Mouse (Mus musculus): ENCODE measurements around the gene Cers3.

Cers3 gene

DNA sequence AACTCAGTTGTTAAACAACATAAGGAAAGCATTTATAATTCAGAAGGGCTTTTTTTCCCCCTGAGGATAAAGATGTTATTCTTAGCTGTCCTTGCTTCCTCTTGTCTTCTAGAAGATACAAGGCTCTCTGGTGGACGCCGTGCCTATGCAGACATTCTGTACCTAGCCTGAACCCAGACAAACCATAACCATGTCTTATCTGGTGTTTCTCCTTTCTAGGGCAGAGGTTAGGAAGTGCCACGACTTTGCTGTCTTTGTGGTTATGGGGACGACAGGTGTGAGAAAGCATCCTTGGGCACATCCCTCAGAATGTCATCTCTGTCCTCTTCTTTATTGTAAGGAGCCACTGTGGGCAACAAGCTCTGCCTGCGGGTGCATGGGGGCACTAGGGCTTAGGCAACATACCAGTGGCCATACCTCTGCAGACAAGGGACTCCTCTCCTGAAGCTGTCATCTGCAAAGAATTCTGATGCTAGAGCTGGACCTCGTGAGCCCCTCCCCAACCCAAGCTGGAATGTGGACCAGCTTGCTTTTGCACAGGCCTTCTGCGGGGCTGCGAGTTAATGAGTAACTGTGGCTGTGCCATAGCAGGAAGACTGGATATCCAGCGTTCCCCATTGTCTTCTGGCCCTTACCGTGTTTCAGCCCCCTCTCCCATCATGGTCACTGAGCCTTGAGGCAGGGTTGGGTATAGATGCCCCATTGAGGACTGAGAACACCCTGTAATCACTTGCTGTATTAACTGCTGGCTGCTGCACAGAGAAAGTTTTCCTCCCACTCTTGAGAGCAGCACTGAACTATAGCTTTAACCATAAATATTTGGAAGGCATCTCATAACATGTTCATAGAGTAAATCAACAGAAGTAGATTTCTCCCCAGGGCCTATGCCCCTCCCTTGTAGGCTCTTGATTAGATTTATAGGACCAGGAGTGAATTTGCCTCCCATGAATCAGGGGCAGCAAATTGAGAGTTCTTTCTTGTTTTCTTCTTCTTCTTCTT, 36.9 kb downstream of the Cers3 start:
- peak; percentile 64 to 76 for DNase-seq (ENCODE audit: low spot score in 2 of 2)

- DNase-seq (ENCODE audit: low spot score in 2 of 2) = no peak
These were observed 43.2 kb downstream of the Cers3 start for GRCm38 (mm10) chr7:66786476-66786875.

- no peak for DNase-seq (ENCODE audit: low spot score in 2 of 2)
These were observed 44.5 kb downstream of the Cers3 start for GRCm38 (mm10) chr7:66787816-66788215.

GRCm38 (mm10) chr7:66789860-66790748, 46.8 kb downstream of the Cers3 start:
- DNase-seq (ENCODE audit: low spot score in 2 of 2) = peak; percentile 35 to 37

- no peak for DNase-seq (ENCODE audit: low spot score in 2 of 2)
These were observed 47.7 kb downstream of the Cers3 start for GRCm38 (mm10) chr7:66791022-66791421.

DNA sequence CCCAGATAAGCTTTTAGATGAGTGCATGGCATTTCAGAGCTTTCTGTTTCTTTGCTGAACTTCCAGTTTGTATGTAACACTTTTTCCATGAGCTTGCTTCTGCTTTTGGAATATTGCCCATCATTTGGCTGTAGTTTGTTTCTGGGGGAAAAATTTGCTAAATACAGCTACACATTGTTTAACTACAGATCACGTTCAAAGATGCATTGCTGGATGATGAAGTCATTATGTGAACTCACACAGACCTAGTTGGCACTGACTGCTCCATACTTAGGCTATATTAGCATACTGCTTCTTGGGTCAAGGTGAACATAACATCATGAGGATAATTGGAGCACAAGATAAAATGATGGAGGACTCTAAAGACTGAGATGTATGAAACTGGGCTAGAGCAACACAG, 53.6 kb downstream of the Cers3 start:
- no peak for DNase-seq (ENCODE audit: low spot score in 2 of 2)

DNA sequence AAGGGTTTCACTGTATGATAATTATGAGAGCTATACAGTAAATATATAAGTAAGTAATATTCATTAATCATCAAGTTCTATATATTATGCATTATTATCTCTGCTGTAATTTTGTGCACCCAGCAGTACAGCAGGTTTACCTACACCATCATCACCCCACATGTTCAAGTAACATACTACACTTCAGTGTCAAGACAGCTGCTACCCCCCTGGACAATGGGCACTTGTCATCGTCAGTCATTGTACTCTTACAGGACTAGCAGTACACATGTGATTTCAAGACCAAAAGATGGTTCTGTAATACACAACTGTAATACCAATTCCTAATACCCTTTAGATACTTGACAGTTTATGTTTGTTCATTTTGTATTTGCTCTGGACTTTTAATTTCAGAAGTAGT, 54.0 kb downstream of the Cers3 start:
- DNase-seq (ENCODE audit: low spot score in 2 of 2) = no peak

DNA sequence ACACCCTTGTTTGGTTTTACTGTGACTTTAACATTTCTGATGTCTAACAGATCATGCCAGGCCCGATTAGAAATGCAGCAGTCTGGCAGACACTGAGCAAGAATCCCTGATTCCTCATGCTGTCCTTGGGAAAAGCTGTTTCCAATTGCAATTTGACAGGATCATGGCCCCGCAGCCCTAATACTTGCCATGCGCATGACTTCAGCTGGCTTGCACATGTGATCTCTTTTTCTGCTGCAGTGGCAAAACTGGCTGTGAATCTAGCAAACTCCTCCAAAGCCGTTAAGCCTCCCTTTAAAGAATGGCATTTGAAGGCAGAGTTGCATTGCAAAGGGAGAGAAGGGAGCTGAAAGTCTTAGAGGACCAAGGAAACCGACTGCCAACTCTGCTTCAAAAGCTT, 55.5 kb downstream of the Cers3 start:
- no peak for DNase-seq (ENCODE audit: low spot score in 2 of 2)

DNA sequence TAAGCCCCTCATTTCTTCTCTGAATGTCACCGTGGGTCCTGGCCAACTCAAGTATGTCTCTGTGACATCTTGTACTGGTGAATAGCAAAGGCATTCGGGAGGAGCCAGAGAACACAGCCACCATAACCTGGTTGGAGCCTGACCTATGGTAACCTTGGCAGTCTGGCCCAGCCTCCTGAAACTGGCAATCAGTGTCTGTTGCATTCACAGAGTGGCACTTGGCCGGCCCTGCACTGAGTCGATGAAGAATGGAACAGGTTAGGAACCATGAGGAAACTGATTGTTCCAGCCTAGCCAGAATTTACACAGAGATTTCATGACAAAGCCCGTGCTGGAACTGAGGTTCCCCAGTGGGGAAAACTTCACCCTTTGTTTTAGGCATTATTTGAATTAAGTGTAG, 57.5 kb downstream of the Cers3 start:
- DNase-seq (ENCODE audit: low spot score in 2 of 2) = no peak

DNA sequence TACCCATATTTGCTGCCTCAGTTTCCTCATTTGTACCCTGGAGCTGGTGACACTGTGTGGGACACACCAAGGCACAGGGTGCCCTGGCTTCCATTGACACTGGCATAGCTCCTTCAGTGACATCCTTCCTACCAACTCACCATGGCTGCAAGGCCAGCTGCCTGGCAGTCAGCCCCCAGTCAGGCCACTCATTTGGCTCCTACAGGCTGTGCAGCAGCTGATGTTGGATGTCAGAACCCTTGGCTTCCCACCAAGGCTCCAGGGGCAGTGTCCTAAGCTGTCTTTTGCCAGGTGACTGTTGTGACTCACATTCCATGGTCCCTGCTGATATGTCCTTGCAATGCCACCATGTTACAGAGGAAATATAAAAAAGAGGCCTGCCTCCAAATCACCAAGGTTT, 58.5 kb downstream of the Cers3 start:
- no peak for DNase-seq (ENCODE audit: low spot score in 2 of 2)

DNA sequence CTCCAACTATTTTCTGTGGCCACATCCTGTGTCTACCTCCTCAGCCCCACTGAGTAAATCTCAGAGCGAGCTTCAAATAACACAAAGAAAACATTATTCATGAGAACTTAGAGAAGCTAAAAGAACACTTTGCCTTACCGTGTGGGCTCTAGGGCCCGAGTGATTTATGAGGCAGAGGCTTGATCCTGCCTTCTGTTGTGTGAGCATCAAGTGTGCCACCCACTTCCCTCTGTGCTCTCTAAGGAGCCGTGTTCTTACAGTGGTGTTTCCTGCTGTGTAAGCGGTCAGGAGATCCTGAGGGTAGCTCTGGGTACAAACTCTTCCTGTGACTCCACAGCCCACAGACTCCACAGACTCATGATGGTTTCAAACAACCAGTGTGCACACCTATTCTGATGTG, 60.5 kb downstream of the Cers3 start:
- DNase-seq (ENCODE audit: low spot score in 2 of 2) = no peak

- no peak for DNase-seq (ENCODE audit: low spot score in 2 of 2)
These were observed 63.5 kb downstream of the Cers3 start for GRCm38 (mm10) chr7:66806801-66807200.

DNA sequence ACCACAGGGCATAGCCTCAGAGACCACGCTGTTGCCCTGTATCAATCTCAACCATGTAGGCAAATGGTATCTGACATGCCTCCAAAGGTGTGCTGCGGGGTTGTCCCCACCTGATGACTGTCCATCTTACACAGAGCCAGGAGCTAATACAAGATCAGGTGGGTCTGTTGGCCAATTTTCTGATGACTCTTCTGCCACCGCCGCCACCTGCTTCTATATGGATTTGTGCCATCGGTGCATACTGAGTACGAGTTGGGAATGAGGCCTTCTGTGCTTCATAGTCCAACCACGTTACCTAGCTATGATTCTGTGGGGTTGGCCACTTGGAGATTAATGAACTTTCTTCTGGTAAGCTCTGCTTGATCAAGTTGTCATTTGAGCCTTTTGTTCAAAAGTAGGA, 67.1 kb downstream of the Cers3 start:
- no peak for DNase-seq (ENCODE audit: low spot score in 2 of 2)

DNA sequence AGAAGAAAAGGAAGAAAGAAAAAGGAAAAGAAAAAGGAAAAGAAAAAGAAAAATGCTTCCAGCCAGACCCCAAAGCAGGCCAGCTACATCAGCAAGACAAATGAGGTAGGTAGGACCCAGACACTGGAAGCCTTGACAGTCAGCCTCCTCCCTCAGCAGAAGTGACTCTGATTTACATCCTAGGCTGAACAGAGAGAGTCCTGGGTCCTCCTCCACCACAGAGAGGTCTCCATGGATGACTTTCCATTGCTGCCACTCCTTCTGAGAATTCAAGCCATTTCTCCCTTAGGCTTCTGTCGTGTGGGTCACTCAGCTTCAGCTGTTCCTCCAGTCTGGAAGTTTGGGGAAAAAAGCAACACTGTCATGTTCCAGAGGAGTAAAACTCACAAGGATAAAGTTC, 68.0 kb downstream of the Cers3 start:
- no peak for DNase-seq (ENCODE audit: low spot score in 2 of 2)

DNA sequence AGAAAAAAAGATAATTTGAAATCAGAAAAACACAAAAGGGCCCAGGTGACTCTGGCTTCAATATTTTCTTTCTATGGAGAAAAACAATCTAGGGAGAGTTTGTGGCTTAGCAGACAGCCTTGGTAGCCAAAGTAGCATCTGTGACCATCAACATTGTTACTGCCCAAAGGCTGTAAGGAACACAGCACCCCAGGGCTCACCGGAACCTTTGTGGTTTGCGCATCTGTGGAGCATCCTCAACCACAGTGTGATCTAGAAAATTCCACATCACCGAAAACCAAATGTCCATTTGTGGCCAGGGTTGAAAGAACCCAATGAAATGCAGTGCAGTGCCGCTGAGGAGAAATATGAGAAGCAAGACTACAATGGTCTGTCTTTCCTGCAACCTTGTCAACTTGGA, 69.0 kb downstream of the Cers3 start:
- no peak for DNase-seq (ENCODE audit: low spot score in 2 of 2)

- DNase-seq (ENCODE audit: low spot score in 2 of 2) = no peak
These were observed 69.4 kb downstream of the Cers3 start for GRCm38 (mm10) chr7:66812737-66813136.

DNA sequence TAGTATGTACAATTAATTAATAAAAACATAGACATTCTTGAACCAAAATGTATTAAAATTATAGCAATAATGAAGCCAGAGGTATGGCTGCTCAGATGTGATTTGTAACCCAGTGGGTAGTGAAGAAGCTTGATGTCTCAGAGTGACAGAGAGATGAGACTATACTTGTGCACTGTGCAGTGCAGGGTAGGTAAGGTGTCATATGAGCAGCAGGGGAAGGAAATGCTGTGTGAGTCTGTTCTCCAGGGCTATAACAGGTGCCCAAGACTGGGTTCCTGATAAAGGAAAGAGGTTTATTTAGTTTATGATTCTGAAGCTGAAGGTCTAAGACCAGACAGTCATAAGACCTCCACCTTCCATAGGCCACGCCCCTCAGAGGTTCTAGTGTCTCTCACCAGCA, 69.9 kb downstream of the Cers3 start:
- no peak for DNase-seq (ENCODE audit: low spot score in 2 of 2)

DNA sequence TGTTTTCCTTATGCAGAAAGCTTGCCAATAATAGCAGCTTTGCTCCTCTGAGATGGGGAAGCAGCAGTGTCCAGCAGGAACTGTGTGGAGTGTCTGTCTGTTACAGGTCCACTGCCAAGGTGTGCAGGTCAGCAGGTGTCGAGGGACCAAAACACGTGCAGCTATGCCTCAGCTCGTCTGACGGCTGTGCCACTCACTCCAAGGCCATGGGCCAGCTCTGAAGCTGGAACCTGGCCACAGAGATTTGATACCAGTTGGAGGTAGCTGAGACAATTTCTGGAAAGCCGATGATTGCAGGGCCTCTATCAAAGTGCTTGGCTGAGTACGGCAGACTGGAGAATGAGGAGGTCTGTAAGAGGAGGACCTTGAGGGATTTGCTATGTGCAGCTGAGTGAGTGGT, 72.2 kb downstream of the Cers3 start:
- DNase-seq (ENCODE audit: low spot score in 2 of 2) = no peak

- DNase-seq (ENCODE audit: low spot score in 2 of 2) = no peak
These were observed 76.7 kb downstream of the Cers3 start for GRCm38 (mm10) chr7:66820034-66820433.

- no peak for DNase-seq (ENCODE audit: low spot score in 2 of 2)
These were observed 87.5 kb downstream of the Cers3 start for GRCm38 (mm10) chr7:66830803-66831202.

DNA sequence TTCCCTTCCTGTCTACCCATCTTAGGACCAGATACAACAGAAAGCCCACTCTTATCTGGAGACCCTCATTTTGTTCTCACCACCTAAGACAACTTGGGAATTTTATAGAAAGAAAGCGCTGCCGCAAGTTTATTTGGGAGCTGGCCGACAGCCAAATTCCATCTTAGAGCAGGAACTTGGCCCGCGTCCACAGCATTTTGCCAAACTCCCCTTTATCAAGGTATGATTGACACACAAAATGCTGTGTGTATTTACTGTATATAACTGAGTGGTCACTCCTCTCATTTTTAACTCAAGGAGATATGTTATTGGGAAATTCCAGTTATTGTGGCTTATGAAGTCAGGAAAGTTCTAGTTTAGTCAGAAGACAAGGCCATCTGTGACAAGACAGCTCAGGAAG, 88.0 kb downstream of the Cers3 start:
- no peak for DNase-seq (ENCODE audit: low spot score in 2 of 2)

DNA sequence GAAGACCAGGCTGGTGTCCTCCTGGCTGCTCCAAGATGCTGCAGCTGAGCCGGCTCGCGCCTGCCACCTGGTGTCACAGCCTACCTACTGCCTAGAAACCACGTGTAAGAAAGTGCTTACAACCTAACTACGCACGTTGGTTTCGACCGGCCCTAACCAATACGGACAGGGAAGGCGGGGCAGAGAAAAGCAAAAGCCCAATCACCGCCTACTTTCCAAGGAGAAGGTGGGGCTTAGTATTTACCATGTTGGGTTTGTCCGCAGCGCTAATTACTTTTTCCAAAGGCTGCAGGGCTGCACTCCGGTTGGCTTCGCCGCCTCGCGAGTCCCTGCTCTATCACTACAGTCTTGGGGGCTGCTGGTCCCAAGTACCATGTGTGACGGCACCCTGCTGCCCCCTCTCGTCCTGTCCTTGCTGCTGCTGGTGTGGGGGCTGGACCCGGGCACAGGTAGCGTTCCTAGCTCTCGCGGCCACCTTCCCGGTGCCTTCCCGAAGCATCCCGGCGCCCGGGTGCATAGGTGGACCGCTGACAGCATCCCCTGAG, 96.2 kb downstream of the Cers3 start, which contains the start of gene Adamts17:
Gene Adamts17 (plus strand): TSS at position 273 of the 545 bp plus-strand sequence.
- peak; percentile 76 to 88 for DNase-seq (ENCODE audit: low spot score in 2 of 2)
